Mouse (Mus musculus): ENCODE data around the gene Mypn. TPM values are rescaled to one million over a fixed set of nuclear protein-coding genes. Genes with fewer than 3 reads are reported as not detected.

The Mypn gene
- polyA plus RNA-seq, 1 experiment: 0.01 TPM

- H3K27me3 ChIP-seq (ENCODE audit: control insufficient read depth, insufficient read depth, insufficient read length): peaks cover 17% of the 10 kb centered on the region
- TF ChIP-seq MAX (IDR thresholded peaks at IDR 0.05): no peak
- no peak overlapping the region for H3ac ChIP-seq (ENCODE audit: control insufficient read depth, insufficient read length, low read depth)
- H3K36me3 ChIP-seq (ENCODE audit: control insufficient read depth, insufficient read depth): no peaks in the 10 kb centered on the region
- H3K4me3 ChIP-seq (ENCODE audit: insufficient read depth, poor library complexity, severe bottlenecking): no peak overlapping the region
- H3K79me2 ChIP-seq (ENCODE audit: control insufficient read depth, insufficient read depth): no peaks in the 10 kb centered on the region
- H3K79me3 ChIP-seq (ENCODE audit: low read depth): no peaks in the 10 kb centered on the region
Measured at GRCm38 (mm10) chr10:63100657-63101056, 103.1 kb downstream of the Mypn start.

GRCm38 (mm10) chr10:63099941-63100562 is 103.7 kb downstream of the Mypn start:
- H3K4me3 ChIP-seq (ENCODE audit: insufficient read depth, poor library complexity, severe bottlenecking): no peak overlapping the region
- H3K27me3 ChIP-seq (ENCODE audit: control insufficient read depth, insufficient read depth, insufficient read length): peaks cover 17% of the 10 kb centered on the region
- no peak overlapping the region for H3ac ChIP-seq (ENCODE audit: control insufficient read depth, insufficient read length, low read depth)
- no peaks in the 10 kb centered on the region for H3K79me2 ChIP-seq (ENCODE audit: control insufficient read depth, insufficient read depth)
- no peaks in the 10 kb centered on the region for H3K79me3 ChIP-seq (ENCODE audit: low read depth)
- H3K36me3 ChIP-seq (ENCODE audit: control insufficient read depth, insufficient read depth): no peaks in the 10 kb centered on the region
- TF ChIP-seq USF1 (IDR thresholded peaks at IDR 0.05; ENCODE audit: low read depth) (no peak), CTCF (IDR thresholded peaks at IDR 0.05; ENCODE audit: control insufficient read depth, insufficient read depth, insufficient read length) (no peak), MAX (IDR thresholded peaks at IDR 0.05) (no peak), FOSL1 (IDR thresholded peaks at IDR 0.05; ENCODE audit: insufficient read depth, low read length, poor library complexity, severe bottlenecking) (no peak), MYOG (IDR thresholded peaks at IDR 0.05; ENCODE audit: control insufficient read depth, extremely low read depth, insufficient read length) (no peak), MYOD1 (IDR thresholded peaks at IDR 0.05; ENCODE audit: control insufficient read depth, insufficient read length, low read depth) (no peak), CEBPB (IDR thresholded peaks at IDR 0.05; ENCODE audit: low read depth) (no peak)

GRCm38 (mm10) chr10:63099521-63099920 is 104.2 kb downstream of the Mypn start, which contains the start of gene Atoh7:
Gene Atoh7, plus strand, starts transcription at chr10:63099651.
- no peaks in the 10 kb centered on the region for H3K79me2 ChIP-seq (ENCODE audit: control insufficient read depth, insufficient read depth)
- H3K4me3 ChIP-seq (ENCODE audit: insufficient read depth, poor library complexity, severe bottlenecking): no peak within 1 kb of the TSS
- no peak within 1 kb of the TSS for H3ac ChIP-seq (ENCODE audit: control insufficient read depth, insufficient read length, low read depth)
- no peaks in the 10 kb centered on the region for H3K36me3 ChIP-seq (ENCODE audit: control insufficient read depth, insufficient read depth)
- no peaks in the 10 kb centered on the region for H3K79me3 ChIP-seq (ENCODE audit: low read depth)
- peaks cover 17% of the 10 kb centered on the region for H3K27me3 ChIP-seq (ENCODE audit: control insufficient read depth, insufficient read depth, insufficient read length)
- TF ChIP-seq USF1 (IDR thresholded peaks at IDR 0.05; ENCODE audit: low read depth) (no peak), CTCF (IDR thresholded peaks at IDR 0.05; ENCODE audit: control insufficient read depth, insufficient read depth, insufficient read length) (no peak), MAX (IDR thresholded peaks at IDR 0.05) (no peak), CEBPB (IDR thresholded peaks at IDR 0.05; ENCODE audit: low read depth) (no peak), FOSL1 (IDR thresholded peaks at IDR 0.05; ENCODE audit: insufficient read depth, low read length, poor library complexity, severe bottlenecking) (no peak), MYOD1 (IDR thresholded peaks at IDR 0.05; ENCODE audit: control insufficient read depth, insufficient read length, low read depth) (no peak), MYOG (IDR thresholded peaks at IDR 0.05; ENCODE audit: control insufficient read depth, extremely low read depth, insufficient read length) (no peak)

GRCm38 (mm10) chr10:63098191-63098590 is 105.6 kb downstream of the Mypn start:
- no peaks in the 10 kb centered on the region for H3K36me3 ChIP-seq (ENCODE audit: control insufficient read depth, insufficient read depth)
- H3K27me3 ChIP-seq (ENCODE audit: control insufficient read depth, insufficient read depth, insufficient read length): peaks cover 25% of the 10 kb centered on the region
- TF ChIP-seq MAX (IDR thresholded peaks at IDR 0.05): no peak
- no peak for TF ChIP-seq MYOG (IDR thresholded peaks at IDR 0.05; ENCODE audit: control insufficient read depth, extremely low read depth, insufficient read length)
- TF ChIP-seq CTCF (IDR thresholded peaks at IDR 0.05; ENCODE audit: control insufficient read depth, insufficient read depth, insufficient read length): no peak
- TF ChIP-seq MYOD1 (IDR thresholded peaks at IDR 0.05; ENCODE audit: control insufficient read depth, insufficient read length, low read depth): no peak
- TF ChIP-seq CEBPB (IDR thresholded peaks at IDR 0.05; ENCODE audit: low read depth): no peak
- no peak for TF ChIP-seq USF1 (IDR thresholded peaks at IDR 0.05; ENCODE audit: low read depth)
- no peak for TF ChIP-seq FOSL1 (IDR thresholded peaks at IDR 0.05; ENCODE audit: insufficient read depth, low read length, poor library complexity, severe bottlenecking)
- no peak overlapping the region for H3K4me3 ChIP-seq (ENCODE audit: insufficient read depth, poor library complexity, severe bottlenecking)
- H3K79me3 ChIP-seq (ENCODE audit: low read depth): no peaks in the 10 kb centered on the region
- no peaks in the 10 kb centered on the region for H3K79me2 ChIP-seq (ENCODE audit: control insufficient read depth, insufficient read depth)
- no peak overlapping the region for H3ac ChIP-seq (ENCODE audit: control insufficient read depth, insufficient read length, low read depth)

- TF ChIP-seq MAX (IDR thresholded peaks at IDR 0.05) (no peak), CTCF (IDR thresholded peaks at IDR 0.05; ENCODE audit: control insufficient read depth, insufficient read depth, insufficient read length) (no peak), MYOD1 (IDR thresholded peaks at IDR 0.05; ENCODE audit: control insufficient read depth, insufficient read length, low read depth) (no peak), USF1 (IDR thresholded peaks at IDR 0.05; ENCODE audit: low read depth) (no peak), CEBPB (IDR thresholded peaks at IDR 0.05; ENCODE audit: low read depth) (no peak), MYOG (IDR thresholded peaks at IDR 0.05; ENCODE audit: control insufficient read depth, extremely low read depth, insufficient read length) (no peak), FOSL1 (IDR thresholded peaks at IDR 0.05; ENCODE audit: insufficient read depth, low read length, poor library complexity, severe bottlenecking) (no peak)
- no peaks in the 10 kb centered on the region for H3K36me3 ChIP-seq (ENCODE audit: control insufficient read depth, insufficient read depth)
- H3K79me3 ChIP-seq (ENCODE audit: low read depth): no peaks in the 10 kb centered on the region
- peaks cover 27% of the 10 kb centered on the region for H3K27me3 ChIP-seq (ENCODE audit: control insufficient read depth, insufficient read depth, insufficient read length)
- no peaks in the 10 kb centered on the region for H3K79me2 ChIP-seq (ENCODE audit: control insufficient read depth, insufficient read depth)
- H3ac ChIP-seq (ENCODE audit: control insufficient read depth, insufficient read length, low read depth): no peak overlapping the region
- no peak overlapping the region for H3K4me3 ChIP-seq (ENCODE audit: insufficient read depth, poor library complexity, severe bottlenecking)
Measured at GRCm38 (mm10) chr10:63096757-63097156, 107.0 kb downstream of the Mypn start.
